Mouse (Mus musculus) MEL (cell line): ENCODE data around the gene Mill2. TPM values are rescaled to one million over a fixed set of nuclear protein-coding genes. Genes with fewer than 3 reads are reported as not detected.

Source experiments
- DNase-seq: peaks from one replicate; pipeline ENCODE4 v3.0.0; 2011; ENCODE audit warnings: low read depth, low spot score
- H3K27ac ChIP-seq: 2 replicates; pipeline ENCODE4 v1.5.1; 2012; ENCODE audit warnings: low read depth, mild to moderate bottlenecking, control low read depth, low read length, moderate library complexity; ENCODE audit not compliant: control insufficient read depth
- H3K27me3 ChIP-seq, 2 experiments: fragments of 150-350 bp in 1 of 2; sonication (generic) in 1 of 2; 2 replicates each; pipeline ENCODE4 v1.6.1; 2012; ENCODE audit warnings: low read length in 2 of 2, mild to moderate bottlenecking in 2 of 2, improper control_type of control experiment in 1 of 2, moderate library complexity in 1 of 2; ENCODE audit not compliant: insufficient read depth in 2 of 2, control insufficient read depth in 1 of 2
- H3K36me3 ChIP-seq, 2 experiments: 2 replicates each; pipeline ENCODE4 v1.6.1; 2012 to 2014; ENCODE audit warnings: low read length in 2 of 2, improper control_type of control experiment in 1 of 2, inconsistent platforms in 1 of 2, mild to moderate bottlenecking in 1 of 2; ENCODE audit not compliant: insufficient read depth in 2 of 2, control insufficient read depth in 1 of 2
- H3K4me1 ChIP-seq, 2 experiments: fragments of 150-350 bp in 1 of 2; sonication (generic) in 1 of 2; 2 replicates each; pipeline ENCODE4 v1.6.1; 2012; ENCODE audit warnings: low read length in 2 of 2, improper control_type of control experiment in 1 of 2, mild to moderate bottlenecking in 1 of 2; ENCODE audit not compliant: insufficient read depth in 2 of 2, control insufficient read depth in 1 of 2
- H3K4me3 ChIP-seq, 2 experiments: fragments of 150-350 bp in 1 of 2; sonication (generic) in 1 of 2; 2 replicates each; pipeline ENCODE4 v1.5.1; 2012; ENCODE audit warnings: low read depth in 2 of 2, low read length in 2 of 2, mild to moderate bottlenecking in 2 of 2, moderate library complexity in 2 of 2, control low read depth in 1 of 2, improper control_type of control experiment in 1 of 2; ENCODE audit not compliant: control insufficient read depth in 1 of 2, insufficient read depth in 1 of 2
- H3K79me2 ChIP-seq: 2 replicates; pipeline ENCODE4 v1.6.1; 2012; ENCODE audit warnings: mild to moderate bottlenecking, low read length, moderate library complexity; ENCODE audit not compliant: control insufficient read depth, poor library complexity, insufficient read depth
- H3K9ac ChIP-seq: 2 replicates; pipeline ENCODE4 v1.6.1; 2012; ENCODE audit warnings: low read depth, mild to moderate bottlenecking, control low read depth, low read length, moderate library complexity; ENCODE audit not compliant: control insufficient read depth, poor library complexity, severe bottlenecking
- H3K9me3 ChIP-seq: fragments of 150-350 bp; sonication (generic); replicated peaks from 2 replicates; pipeline ENCODE4 v1.6.1; 2012; ENCODE audit warnings: mild to moderate bottlenecking, low read length, improper control_type of control experiment, moderate library complexity; ENCODE audit not compliant: insufficient read depth
- BHLHE40 ChIP-seq: IDR thresholded peaks from 2 replicates; pipeline ENCODE4 v1.6.1; 2012; ENCODE audit warnings: low read depth, mild to moderate bottlenecking, inconsistent platforms, low read length, improper control_type of control experiment, borderline replicate concordance
- CHD2 ChIP-seq: IDR thresholded peaks from 2 replicates; pipeline ENCODE4 v1.6.1; 2011; ENCODE audit warnings: low read length, improper control_type of control experiment
- ETS1 ChIP-seq: IDR thresholded peaks from 2 replicates; pipeline ENCODE4 v1.6.1; 2012; ENCODE audit warnings: low read depth, mild to moderate bottlenecking, inconsistent platforms, low read length, improper control_type of control experiment, moderate library complexity
- GABPA ChIP-seq: IDR thresholded peaks from 2 replicates; pipeline ENCODE4 v1.6.1; 2012; ENCODE audit warnings: low read depth, mild to moderate bottlenecking, inconsistent platforms, low read length, improper control_type of control experiment, moderate library complexity
- HCFC1 ChIP-seq: IDR thresholded peaks from 2 replicates; pipeline ENCODE4 v1.6.1; 2012; ENCODE audit warnings: low read depth, mild to moderate bottlenecking, inconsistent platforms, low read length, improper control_type of control experiment, moderate library complexity
- KAT2A ChIP-seq: conservative IDR thresholded peaks from 2 replicates; pipeline ENCODE4 v1.6.1; 2012; ENCODE audit warnings: low read depth, low read length, improper control_type of control experiment, inconsistent platforms
- MAFK ChIP-seq: IDR thresholded peaks from 2 replicates; pipeline ENCODE4 v1.6.1; 2011; ENCODE audit warnings: low read depth, mild to moderate bottlenecking, low read length, improper control_type of control experiment, borderline replicate concordance
- MEF2A ChIP-seq: IDR thresholded peaks from 2 replicates; pipeline ENCODE4 v1.6.1; 2014; ENCODE audit warnings: low read depth, mild to moderate bottlenecking, inconsistent platforms, low read length, improper control_type of control experiment; ENCODE audit not compliant: poor library complexity, insufficient replicate concordance, severe bottlenecking; ENCODE audit errors: extremely low read depth
- MYC ChIP-seq: IDR thresholded peaks from 2 replicates; pipeline ENCODE4 v1.6.1; 2011; ENCODE audit warnings: low read depth, mild to moderate bottlenecking, low read length, improper control_type of control experiment, moderate library complexity
- POLR2AphosphoS2 ChIP-seq: IDR thresholded peaks from 2 replicates; pipeline ENCODE4 v1.6.1; 2011; ENCODE audit warnings: low read length, improper control_type of control experiment
- POLR2AphosphoS5 ChIP-seq: IDR thresholded peaks from 2 replicates; pipeline ENCODE4 v1.6.1; 2012; ENCODE audit warnings: low read depth, borderline replicate concordance, mild to moderate bottlenecking, inconsistent platforms, low read length, moderate library complexity, mixed read lengths
- RAD21 ChIP-seq: IDR thresholded peaks from 2 replicates; pipeline ENCODE4 v1.6.1; 2011; ENCODE audit warnings: mild to moderate bottlenecking, low read depth, low read length, improper control_type of control experiment
- SIN3A ChIP-seq: IDR thresholded peaks from 2 replicates; pipeline ENCODE4 v1.6.1; 2012; ENCODE audit warnings: low read length, improper control_type of control experiment, inconsistent platforms
- UBTF ChIP-seq: IDR thresholded peaks from 2 replicates; pipeline ENCODE4 v1.6.1; 2012; ENCODE audit warnings: low read depth, mild to moderate bottlenecking, inconsistent platforms, low read length, improper control_type of control experiment, moderate library complexity, borderline replicate concordance; ENCODE audit not compliant: insufficient read depth
- USF2 ChIP-seq, 2 experiments: IDR thresholded peaks; 2 replicates each; pipeline ENCODE4 v1.6.1; 2011 to 2012; ENCODE audit warnings: improper control_type of control experiment in 2 of 2, low read length in 2 of 2, borderline replicate concordance in 1 of 2, inconsistent platforms in 1 of 2, low read depth in 1 of 2, mild to moderate bottlenecking in 1 of 2; ENCODE audit not compliant: insufficient read depth in 1 of 2
- ZMIZ1 ChIP-seq: IDR thresholded peaks from 2 replicates; pipeline ENCODE4 v1.6.1; 2012; ENCODE audit warnings: low read depth, mild to moderate bottlenecking, inconsistent platforms, low read length, improper control_type of control experiment, moderate library complexity
- ZNF384 ChIP-seq: IDR thresholded peaks from 2 replicates; pipeline ENCODE4 v1.6.1; 2012; ENCODE audit warnings: low read depth, mild to moderate bottlenecking, inconsistent platforms, low read length, improper control_type of control experiment
- polyA plus RNA-seq, 2 experiments: library from polyadenylated mRNA; stranded (reverse) in 1 of 2; unstranded in 1 of 2; fragments of >175 nt in 1 of 2; fragments of >200 nt in 1 of 2; gene quantifications; 2 replicates each; pipeline versions ENCODE4 v1.2.1 to v1.2.4; 2012; ENCODE audit warnings: low replicate concordance in 2 of 2, low read depth in 1 of 2; ENCODE audit not compliant: insufficient read length in 2 of 2, insufficient read depth in 1 of 2, missing spikeins in 1 of 2
- total RNA-seq: library from RNA; depleted of rRNA; stranded (reverse); fragments of 300-350 nt; gene quantifications from 2 replicates; pipeline ENCODE4 v1.2.3, GENCODE M21; 2012

Gene Mill2
- total and polyA plus RNA-seq, 3 experiments = 0.08 to 0.13 TPM; not detected in 1

DNA sequence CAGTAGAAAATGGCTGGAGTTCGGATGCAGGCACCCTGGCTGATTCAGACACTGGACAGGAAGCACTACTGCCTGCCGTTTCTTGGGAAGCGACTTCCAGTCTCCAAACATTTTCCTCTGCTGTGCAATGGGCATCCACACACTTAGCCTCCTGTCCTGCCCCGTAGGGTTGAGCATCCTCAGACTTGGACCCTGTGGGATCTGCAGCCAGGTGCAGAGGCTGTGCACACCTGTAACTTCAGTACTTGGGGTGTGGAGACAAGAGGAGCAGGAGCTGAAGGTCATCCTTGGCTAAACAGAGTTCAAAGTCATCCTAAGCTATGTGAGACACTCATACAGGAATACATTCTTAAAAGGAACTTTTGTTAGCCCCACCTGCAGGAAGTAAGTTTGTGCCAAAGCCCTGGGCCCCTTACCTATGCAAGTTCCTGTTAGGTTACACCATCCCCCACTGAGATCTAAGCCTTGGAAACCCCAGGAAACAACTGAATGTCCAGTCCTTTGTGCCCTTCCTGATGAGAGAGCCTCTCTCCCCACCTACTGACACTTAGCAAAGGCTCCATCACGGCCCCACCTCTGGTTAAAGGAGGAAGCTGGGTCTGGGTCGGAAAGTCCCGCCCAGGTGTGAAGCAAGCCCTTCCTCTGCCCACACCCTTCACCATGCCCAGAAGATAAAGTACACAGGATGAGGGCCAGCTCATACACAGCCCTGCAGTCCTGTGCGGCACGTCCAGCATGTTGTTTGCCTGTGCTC is 44.4 kb downstream of the Mill2 start:
- Histone ChIP-seq H3K27me3 (no peaks in the 10 kb centered on the region), H3K79me2 (no peaks in the 10 kb centered on the region), H3K9me3 (no peaks in the 10 kb centered on the region), H3K4me1 (no peaks in the 10 kb centered on the region; a peak in 2 of 4 replicates), H3K27ac (no peak overlapping the region), H3K9ac (no peak overlapping the region), H3K36me3 (no peaks in the 10 kb centered on the region), H3K4me3 (no peak overlapping the region)
- DNase-seq = no peak
- TF ChIP-seq ZMIZ1 (no peak), BHLHE40 (no peak), RAD21 (no peak), MEF2A (no peak), POLR2AphosphoS2 (no peak), MAFK (no peak), HCFC1 (no peak), POLR2AphosphoS5 (no peak), UBTF (no peak), ZNF384 (no peak), MYC (no peak), CHD2 (no peak), SIN3A (no peak), GABPA (no peak), USF2 (IDR thresholded peaks at IDR 0.05; ENCODE audit: borderline replicate concordance in 1 of 2, insufficient read depth in 1 of 2, low read depth in 1 of 2, low read length in 2 of 2) (no peak), ETS1 (no peak)

DNA sequence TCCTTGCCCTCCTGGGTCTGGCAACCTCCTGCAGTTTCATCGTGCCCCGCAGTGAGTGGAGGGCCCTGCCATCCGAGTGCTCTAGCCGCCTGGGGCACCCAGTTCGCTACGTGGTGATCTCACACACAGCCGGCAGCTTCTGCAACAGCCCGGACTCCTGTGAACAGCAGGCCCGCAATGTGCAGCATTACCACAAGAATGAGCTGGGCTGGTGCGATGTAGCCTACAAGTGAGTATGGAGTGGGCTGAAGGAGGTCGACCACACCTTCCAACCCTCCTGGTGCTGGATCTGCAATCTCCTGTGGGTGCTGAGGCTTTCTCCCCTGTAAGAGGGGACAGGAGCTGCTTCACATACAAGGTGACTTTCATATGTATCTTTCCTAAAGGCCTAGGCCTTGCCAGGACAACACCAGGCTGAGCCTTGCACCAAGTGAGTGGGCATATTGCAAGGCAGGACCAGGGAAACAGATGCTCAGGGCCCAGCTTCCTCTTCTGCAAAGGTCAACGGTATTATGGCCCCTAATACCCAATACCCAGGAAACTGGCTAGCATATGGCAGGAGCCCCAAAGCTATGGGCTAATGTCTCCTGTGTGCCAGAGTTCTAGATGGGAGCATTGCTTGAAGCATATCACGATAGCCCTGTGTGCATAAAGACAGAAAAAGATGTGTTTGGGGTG is 45.1 kb downstream of the Mill2 start:
- Histone ChIP-seq H3K79me2 (no peaks in the 10 kb centered on the region), H3K27ac (no peak overlapping the region)

More for the DNA sequence above, 45.1 kb downstream of the Mill2 start:
- Histone ChIP-seq H3K9ac (no peak overlapping the region), H3K9me3 (no peaks in the 10 kb centered on the region), H3K27me3 (no peaks in the 10 kb centered on the region), H3K4me3 (no peak overlapping the region), H3K36me3 (no peaks in the 10 kb centered on the region), H3K4me1 (no peaks in the 10 kb centered on the region; a peak in 2 of 4 replicates)
- DNase-seq = no peak
- TF ChIP-seq KAT2A (no peak), MAFK (no peak), RAD21 (no peak)
